Mouse (Mus musculus): ENCODE data around the gene Atp6v1a. TPM values are rescaled to one million over a fixed set of nuclear protein-coding genes. Genes with fewer than 3 reads are reported as not detected.

The Atp6v1a gene
- polyA plus RNA-seq, 1 experiment, result 7.2 TPM

- TF ChIP-seq CTCF (IDR thresholded peaks at IDR 0.05; ENCODE audit: extremely low read depth, insufficient read depth, insufficient read length, insufficient replicate concordance), result no peak
- TF ChIP-seq POLR2A (IDR thresholded peaks at IDR 0.05; ENCODE audit: low read depth, low read length), result no peak
- Histone ChIP-seq H3K27ac (ENCODE audit: insufficient read depth, low read length) (no peak overlapping the region), H3K4me3 (ENCODE audit: extremely low read depth, insufficient read depth, insufficient read length) (no peak overlapping the region), H3K36me3 (ENCODE audit: control insufficient read depth, insufficient read depth, low read length) (peaks cover 25% of the 10 kb centered on the region), H3K4me1 (ENCODE audit: control insufficient read depth, insufficient read depth, insufficient read length) (no peaks in the 10 kb centered on the region), H3K27me3 (ENCODE audit: control insufficient read depth, insufficient read depth, low read length) (no peaks in the 10 kb centered on the region)
- no peak for DNase-seq (ENCODE audit: low read depth in 1 of 2, low spot score in 2 of 2)
- 97% methylated on average over 4 of the region's 4 CpGs for WGBS
Measured at GRCm38 (mm10) chr16:44109002-44109401, 30.5 kb downstream of the Atp6v1a start.

GRCm38 (mm10) chr16:44105211-44105610 lies 34.3 kb downstream of the Atp6v1a start:
- no peaks in the 10 kb centered on the region for H3K4me1 ChIP-seq (ENCODE audit: control insufficient read depth, insufficient read depth, insufficient read length)
- H3K36me3 ChIP-seq (ENCODE audit: control insufficient read depth, insufficient read depth, low read length), result peaks cover 25% of the 10 kb centered on the region
- WGBS, result 88% methylated on average over 2 of the region's 2 CpGs
- no peak for DNase-seq (ENCODE audit: low read depth in 1 of 2, low spot score in 2 of 2)
- no peaks in the 10 kb centered on the region for H3K27me3 ChIP-seq (ENCODE audit: control insufficient read depth, insufficient read depth, low read length)
- TF ChIP-seq CTCF (IDR thresholded peaks at IDR 0.05; ENCODE audit: extremely low read depth, insufficient read depth, insufficient read length, insufficient replicate concordance) (no peak), POLR2A (IDR thresholded peaks at IDR 0.05; ENCODE audit: low read depth, low read length) (no peak)
- H3K27ac ChIP-seq (ENCODE audit: insufficient read depth, low read length), result no peak overlapping the region
- H3K4me3 ChIP-seq (ENCODE audit: extremely low read depth, insufficient read depth, insufficient read length), result no peak overlapping the region

- no peak overlapping the region for H3K4me3 ChIP-seq (ENCODE audit: extremely low read depth, insufficient read depth, insufficient read length)
- no peak for DNase-seq (ENCODE audit: low read depth in 1 of 2, low spot score in 2 of 2)
- TF ChIP-seq POLR2A (IDR thresholded peaks at IDR 0.05; ENCODE audit: low read depth, low read length) (no peak), CTCF (IDR thresholded peaks at IDR 0.05; ENCODE audit: extremely low read depth, insufficient read depth, insufficient read length, insufficient replicate concordance) (no peak)
- WGBS, result 93% methylated on average over 18 of the region's 18 CpGs
- no peak overlapping the region for H3K27ac ChIP-seq (ENCODE audit: insufficient read depth, low read length)
- H3K36me3 ChIP-seq (ENCODE audit: control insufficient read depth, insufficient read depth, low read length), result peaks cover 24% of the 10 kb centered on the region
- H3K27me3 ChIP-seq (ENCODE audit: control insufficient read depth, insufficient read depth, low read length), result no peaks in the 10 kb centered on the region
- H3K4me1 ChIP-seq (ENCODE audit: control insufficient read depth, insufficient read depth, insufficient read length), result no peaks in the 10 kb centered on the region
Measured at GRCm38 (mm10) chr16:44103806-44104766, 35.4 kb downstream of the Atp6v1a start.

GRCm38 (mm10) chr16:44102925-44103324 lies 36.6 kb downstream of the Atp6v1a start:
- TF ChIP-seq CTCF (IDR thresholded peaks at IDR 0.05; ENCODE audit: extremely low read depth, insufficient read depth, insufficient read length, insufficient replicate concordance), result no peak
- no peak for TF ChIP-seq POLR2A (IDR thresholded peaks at IDR 0.05; ENCODE audit: low read depth, low read length)

GRCm38 (mm10) chr16:44101181-44101710 lies 38.3 kb downstream of the Atp6v1a start:
- peaks cover 24% of the 10 kb centered on the region for H3K36me3 ChIP-seq (ENCODE audit: control insufficient read depth, insufficient read depth, low read length)
- H3K4me3 ChIP-seq (ENCODE audit: extremely low read depth, insufficient read depth, insufficient read length), result no peak overlapping the region
- DNase-seq (ENCODE audit: low read depth in 1 of 2, low spot score in 2 of 2), result no peak
- no peaks in the 10 kb centered on the region for H3K27me3 ChIP-seq (ENCODE audit: control insufficient read depth, insufficient read depth, low read length)
- 98% methylated on average over 12 of the region's 12 CpGs for WGBS
- no peaks in the 10 kb centered on the region for H3K4me1 ChIP-seq (ENCODE audit: control insufficient read depth, insufficient read depth, insufficient read length)
- TF ChIP-seq CTCF (IDR thresholded peaks at IDR 0.05; ENCODE audit: extremely low read depth, insufficient read depth, insufficient read length, insufficient replicate concordance), result no peak
- H3K27ac ChIP-seq (ENCODE audit: insufficient read depth, low read length), result no peak overlapping the region

More at GRCm38 (mm10) chr16:44102925-44103324, 36.6 kb downstream of the Atp6v1a start:
- Histone ChIP-seq H3K4me1 (ENCODE audit: control insufficient read depth, insufficient read depth, insufficient read length) (no peaks in the 10 kb centered on the region), H3K4me3 (ENCODE audit: extremely low read depth, insufficient read depth, insufficient read length) (no peak overlapping the region), H3K27ac (ENCODE audit: insufficient read depth, low read length) (no peak overlapping the region), H3K27me3 (ENCODE audit: control insufficient read depth, insufficient read depth, low read length) (no peaks in the 10 kb centered on the region), H3K36me3 (ENCODE audit: control insufficient read depth, insufficient read depth, low read length) (peaks cover 27% of the 10 kb centered on the region)
- no peak for DNase-seq (ENCODE audit: low read depth in 1 of 2, low spot score in 2 of 2)
- 94% methylated on average over 2 of the region's 2 CpGs for WGBS

- no peak for TF ChIP-seq POLR2A (IDR thresholded peaks at IDR 0.05; ENCODE audit: low read depth, low read length)
- TF ChIP-seq CTCF (IDR thresholded peaks at IDR 0.05; ENCODE audit: extremely low read depth, insufficient read depth, insufficient read length, insufficient replicate concordance), result no peak
- no peaks in the 10 kb centered on the region for H3K27me3 ChIP-seq (ENCODE audit: control insufficient read depth, insufficient read depth, low read length)
- no peaks in the 10 kb centered on the region for H3K4me1 ChIP-seq (ENCODE audit: control insufficient read depth, insufficient read depth, insufficient read length)
- H3K27ac ChIP-seq (ENCODE audit: insufficient read depth, low read length), result no peak overlapping the region
- WGBS, result 95% methylated on average over 7 of the region's 7 CpGs
- no peak overlapping the region for H3K4me3 ChIP-seq (ENCODE audit: extremely low read depth, insufficient read depth, insufficient read length)
- H3K36me3 ChIP-seq (ENCODE audit: control insufficient read depth, insufficient read depth, low read length), result peaks cover 29% of the 10 kb centered on the region
- no peak for DNase-seq (ENCODE audit: low read depth in 1 of 2, low spot score in 2 of 2)
Measured at GRCm38 (mm10) chr16:44099377-44099776, 40.1 kb downstream of the Atp6v1a start.

- peaks cover 23% of the 10 kb centered on the region for H3K36me3 ChIP-seq (ENCODE audit: control insufficient read depth, insufficient read depth, low read length)
- 52% methylated on average over 2 of the region's 2 CpGs for WGBS
- TF ChIP-seq POLR2A (IDR thresholded peaks at IDR 0.05; ENCODE audit: low read depth, low read length) (no peak), CTCF (IDR thresholded peaks at IDR 0.05; ENCODE audit: extremely low read depth, insufficient read depth, insufficient read length, insufficient replicate concordance) (no peak)
Measured at GRCm38 (mm10) chr16:44087650-44088049, 51.9 kb downstream of the Atp6v1a start.

More at GRCm38 (mm10) chr16:44087650-44088049, 51.9 kb downstream of the Atp6v1a start:
- H3K27ac ChIP-seq (ENCODE audit: insufficient read depth, low read length), result no peak overlapping the region
- no peaks in the 10 kb centered on the region for H3K4me1 ChIP-seq (ENCODE audit: control insufficient read depth, insufficient read depth, insufficient read length)
- no peak overlapping the region for H3K4me3 ChIP-seq (ENCODE audit: extremely low read depth, insufficient read depth, insufficient read length)
- no peak for DNase-seq (ENCODE audit: low read depth in 1 of 2, low spot score in 2 of 2)
- no peaks in the 10 kb centered on the region; the same call in 1 of the 2 replicates for H3K27me3 ChIP-seq (ENCODE audit: control insufficient read depth, insufficient read depth, low read length)

All from spleen, adult 2 months (tissue).